Comparison of ENCODE assay signal across 8 mouse cellular contexts in the genomic region with DNA sequence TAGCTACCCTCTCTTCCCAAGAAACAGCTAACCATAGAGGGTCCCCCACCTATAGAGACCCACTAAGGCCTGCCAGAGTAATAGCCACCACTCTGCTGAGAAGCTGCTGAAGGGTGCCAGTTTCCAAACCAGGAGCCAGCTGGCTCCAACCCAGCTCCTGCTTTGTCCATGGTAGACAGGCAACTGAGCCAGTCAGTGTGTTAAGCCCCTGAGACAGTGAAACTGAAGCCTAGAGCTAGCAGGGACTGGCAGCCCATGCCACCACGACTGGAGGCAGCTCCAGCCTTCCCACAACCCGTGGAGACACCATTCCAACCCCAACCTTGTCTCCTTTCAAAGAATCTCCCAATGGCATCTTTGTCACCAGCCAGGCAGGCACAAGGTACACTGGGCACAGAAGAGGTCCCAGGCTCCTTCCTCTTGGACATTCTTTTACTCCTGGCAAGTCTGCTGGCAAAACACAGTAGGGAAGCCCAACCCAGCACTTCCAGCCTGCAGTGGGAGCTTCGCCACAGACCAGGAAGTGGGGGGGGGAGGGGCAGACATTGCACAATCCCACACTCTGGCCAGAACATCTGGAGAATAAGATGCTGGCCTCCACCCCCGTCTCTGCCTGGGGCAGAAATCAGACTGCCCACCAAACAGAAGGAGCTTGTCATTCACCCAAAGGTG. TPM values are rescaled to one million over a fixed set of nuclear protein-coding genes. Genes with fewer than 3 reads are reported as not detected.
A peak's percentile ranks its signal among the peaks of the same experiment; 100 is the strongest.
DNase-seq lines count a peak whose midpoint lies in the region; ATAC-seq lines count a peak whose summit lies in the region.

No protein-coding gene starts in this region.

- no peak overlapping the region for H3K4me2 ChIP-seq in forebrain, embryonic 12.5 days

- H3K27ac ChIP-seq in forebrain, embryonic 12.5 days = 0 out of 2 replicates have a peak overlapping the region, but pooled peaks have one; percentile 38

- H3K9me3 ChIP-seq in forebrain, embryonic 12.5 days = no peaks in the 10 kb centered on the region
- H3K9me3 ChIP-seq in megakaryocyte, embryonic 14.5 days = peaks cover 12% of the 10 kb centered on the region; the same call in 1 of the 2 replicates

- H3K36me3 ChIP-seq in forebrain, embryonic 12.5 days (replicated peaks) = peaks cover 7% of the 10 kb centered on the region; the same call in 1 of the 2 replicates
- peaks cover 21% of the 10 kb centered on the region for H3K36me3 ChIP-seq in megakaryocyte, embryonic 14.5 days (replicated peaks; ENCODE audit: low read length)

- no peak overlapping the region for H3K9ac ChIP-seq in forebrain, embryonic 12.5 days

- DNase-seq in 3134 (ENCODE audit: extremely low read depth, insufficient read length, low spot score) (peak; percentile 82), NIH3T3 (ENCODE audit: low read depth) (peak; percentile 96)
- DNase-seq in heart, postnatal 14 days = peak; percentile 87 to 91
- peak; percentile 91 to 92 for DNase-seq in kidney, postnatal 36 days
- DNase-seq in urinary bladder, postnatal 4 days (ENCODE audit: low spot score in 2 of 2) = peak; percentile 80 to 87
- DNase-seq in spleen, postnatal 36 days (ENCODE audit: low spot score in 2 of 2) = no peak

- peaks cover 55% of the 10 kb centered on the region for H3K27me3 ChIP-seq in forebrain, embryonic 12.5 days
- H3K27me3 ChIP-seq in megakaryocyte, embryonic 14.5 days (replicated peaks) = peaks cover 45% of the 10 kb centered on the region

- H3K4me3 ChIP-seq in forebrain, embryonic 12.5 days (replicated peaks) = no peak overlapping the region
- H3K4me3 ChIP-seq in megakaryocyte, embryonic 14.5 days (replicated peaks) = peak overlapping the region; percentile 98

- intact Hi-C loops in heart, postnatal 14 days (cut with DNase I) = no loop called here

- no peak for ATAC-seq in forebrain, embryonic 12.5 days (ENCODE audit: low FRiP score)

- WGBS in forebrain, embryonic 12.5 days = 41% methylated on average over 4 of the region's 4 CpGs

- peaks cover 35% of the 10 kb centered on the region for H3K4me1 ChIP-seq in forebrain, embryonic 12.5 days
- peaks cover 80% of the 10 kb centered on the region for H3K4me1 ChIP-seq in megakaryocyte, embryonic 14.5 days

RNA-seq across cellular contexts. Expression of gene Mpg, which starts 1.7 kb away (rescaled TPM):
- polyA plus RNA-seq in forebrain, embryonic 12.5 days (2016; fragmentation: Nextera tagmentation; extraction: Ambion mirVana) = 25.0 and 29.3 TPM in 2 replicates
- 1 to 10 TPM; 6.5 to 8.5 TPM for total RNA-seq in heart, postnatal 14 days (2021)
- 3.6 and 8.8 TPM in 2 replicates for polyA plus RNA-seq in megakaryocyte, embryonic 14.5 days (2012; ENCODE audit: insufficient read depth, low replicate concordance)

RNA-seq across cellular contexts. Expression of gene Rhbdf1, which starts 2.5 kb away (rescaled TPM):
- polyA plus RNA-seq in forebrain, embryonic 12.5 days (2016; fragmentation: Nextera tagmentation; extraction: Ambion mirVana) = 18.3 and 19.1 TPM in 2 replicates
- 10 to 100 TPM; 22.3 to 23.3 TPM for total RNA-seq in heart, postnatal 14 days (2021)
- polyA plus RNA-seq in megakaryocyte, embryonic 14.5 days (2012; ENCODE audit: insufficient read depth, low replicate concordance) = 16.1 and 37.2 TPM in 2 replicates

RNA-seq across cellular contexts. Expression of gene Snrnp25, which starts 19.4 kb away (rescaled TPM):
- 61.4 and 62.7 TPM in 2 replicates for polyA plus RNA-seq in forebrain, embryonic 12.5 days (2016; fragmentation: Nextera tagmentation; extraction: Ambion mirVana)
- 10 to 100 TPM; 11.4 to 11.5 TPM for total RNA-seq in heart, postnatal 14 days (2021)
- 15.1 and 78.7 TPM in 2 replicates for polyA plus RNA-seq in megakaryocyte, embryonic 14.5 days (2012; ENCODE audit: insufficient read depth, low replicate concordance)

RNA-seq across cellular contexts. Expression of gene Il9r, which starts 24.5 kb away (rescaled TPM):
- polyA plus RNA-seq in forebrain, embryonic 12.5 days (2016; fragmentation: Nextera tagmentation; extraction: Ambion mirVana) = not detected in 2 replicates
- under 1 TPM in 1 of 2 experiments, not detected in 1; 0.61 TPM for total RNA-seq in heart, postnatal 14 days (2021)
- polyA plus RNA-seq in megakaryocyte, embryonic 14.5 days (2012; ENCODE audit: insufficient read depth, low replicate concordance) = not detected in 2 replicates

RNA-seq across cellular contexts. Expression of gene Nprl3, which starts 42.9 kb away (rescaled TPM):
- 50.2 and 50.9 TPM in 2 replicates for polyA plus RNA-seq in forebrain, embryonic 12.5 days (2016; fragmentation: Nextera tagmentation; extraction: Ambion mirVana)
- total RNA-seq in heart, postnatal 14 days (2021) = 10 to 100 TPM; 24.9 to 29.3 TPM
- polyA plus RNA-seq in megakaryocyte, embryonic 14.5 days (2012; ENCODE audit: insufficient read depth, low replicate concordance) = 14.4 and 52.1 TPM in 2 replicates

Comparison
In these comparisons a context has a peak if more than half of its experiments do, and no peak if none do; other contexts are left out.
1. DNase-seq: peak in 3134 (single experiment), NIH3T3 (single experiment), heart, postnatal 14 days (2 of 2), kidney, postnatal 36 days (2 of 2) and urinary bladder, postnatal 4 days (2 of 2); none in spleen, postnatal 36 days (0 of 2).